Mouse (Mus musculus) hindbrain, postnatal 0 days (tissue): ENCODE data around the gene Lix1l. TPM values are rescaled to one million over a fixed set of nuclear protein-coding genes. Genes with fewer than 3 reads are reported as not detected.

ENCODE experiments used
- ATAC-seq: fragments of 200-750 bp; cut with Nextera tagmentation; 2 replicates; pipeline ENCODE4 v1.8.0; 2017; ENCODE audit warnings: mild to moderate bottlenecking, moderate TSS enrichment, moderate library complexity
- DNase-seq: peaks from one replicate; pipeline ENCODE4 v3.0.0-alpha.2; 2015; ENCODE audit warnings: low spot score
- H3K27ac ChIP-seq: fragments of 300-500 bp; sonication (generic); 2 replicates; pipeline ENCODE4 v1.5.1; 2014; ENCODE audit warnings: mild to moderate bottlenecking
- H3K27me3 ChIP-seq: fragments of 300-500 bp; sonication (generic); 2 replicates; pipeline ENCODE4 v1.6.1; 2014; ENCODE audit warnings: low read length, mixed read lengths; ENCODE audit not compliant: insufficient read depth
- H3K36me3 ChIP-seq: fragments of 300-500 bp; sonication (generic); 2 replicates; pipeline ENCODE4 v1.6.1; 2014; ENCODE audit warnings: low read length, mixed read lengths; ENCODE audit not compliant: insufficient read depth
- H3K4me1 ChIP-seq: fragments of 300-500 bp; sonication (generic); 2 replicates; pipeline ENCODE4 v1.6.1; 2014; ENCODE audit warnings: antibody characterized with exemption, low read length, mixed read lengths; ENCODE audit not compliant: insufficient read depth
- H3K4me2 ChIP-seq: fragments of 300-500 bp; sonication (generic); 2 replicates; pipeline ENCODE4 v1.6.1; 2014; ENCODE audit warnings: low read depth, mild to moderate bottlenecking, low read length, moderate library complexity, mixed read lengths
- H3K4me3 ChIP-seq: fragments of 300-500 bp; sonication (generic); 2 replicates; pipeline ENCODE4 v1.5.1; 2014; ENCODE audit warnings: low read length
- H3K9ac ChIP-seq: fragments of 300-500 bp; sonication (generic); replicated peaks from 2 replicates; pipeline ENCODE4 v1.6.1; 2014; ENCODE audit warnings: mild to moderate bottlenecking, low read length, moderate library complexity, mixed read lengths
- H3K9me3 ChIP-seq: fragments of 300-500 bp; sonication (generic); 2 replicates; pipeline ENCODE4 v1.6.1; 2016; ENCODE audit warnings: low read length, mixed read lengths
- CTCF ChIP-seq: IDR thresholded peaks from 2 replicates; pipeline ENCODE4 v1.5.1; 2016; ENCODE audit warnings: antibody characterized with exemption, control low read depth, low read depth
- WGBS: fragments of 180-500 bp; shearing (Covaris S2); extraction: QIAGEN DNeasy Blood & Tissue Kit; methylation state at CpG from one replicate; pipeline ENCODE4 v1.1.7; 2014; 5-methylcytosine and 5-hydroxymethylcytosine counted together
- polyA plus RNA-seq: library from polyadenylated mRNA; unstranded; fragments of >200 nt; fragmentation: Nextera tagmentation; extraction: Ambion mirVana; gene quantifications from 2 replicates; pipeline ENCODE4 v1.2.1, GENCODE M21; 2015
- total RNA-seq: library from RNA; depleted of rRNA; stranded (reverse); fragments of >200 nt; gene quantifications from 2 replicates; pipeline ENCODE4 v1.2.3, GENCODE M21; 2014

Gene Lix1l
- total and polyA plus RNA-seq, 2 experiments from 2014 or later, result 3.9 to 48.4 TPM

- Histone ChIP-seq H3K9ac (no peak overlapping the region), H3K4me2 (no peak overlapping the region), H3K27ac (peak overlapping the region; percentile 51; the same call in 1 of the 2 replicates), H3K27me3 (no peaks in the 10 kb centered on the region), H3K36me3 (peaks cover 15% of the 10 kb centered on the region), H3K4me3 (no peak overlapping the region), H3K9me3 (no peaks in the 10 kb centered on the region), H3K4me1 (0 out of 2 replicates have a peak, but pooled peaks cover 7% of the 10 kb centered on the region)
- TF ChIP-seq CTCF, result no peak
- ATAC-seq (no peak), DNase-seq (no peak)
- 69% methylated on average over 7 of the region's 7 CpGs for WGBS
Measured at GRCm38 (mm10) chr3:96564633-96565032, 36.3 kb upstream of the Lix1l start.

- H3K4me2 ChIP-seq, result no peak overlapping the region
- DNase-seq, result no peak
- no peak for TF ChIP-seq CTCF
- no peak overlapping the region for H3K9ac ChIP-seq
- H3K36me3 ChIP-seq, result peaks cover 13% of the 10 kb centered on the region
- no peak overlapping the region for H3K27ac ChIP-seq
- no peaks in the 10 kb centered on the region for H3K27me3 ChIP-seq
- no peak overlapping the region for H3K4me3 ChIP-seq
- ATAC-seq, result no peak
- WGBS, result 92% methylated on average over 3 of the region's 3 CpGs
- no peaks in the 10 kb centered on the region for H3K9me3 ChIP-seq
- H3K4me1 ChIP-seq, result 0 out of 2 replicates have a peak, but pooled peaks cover 3% of the 10 kb centered on the region
Measured at GRCm38 (mm10) chr3:96565105-96565504, 35.8 kb upstream of the Lix1l start.

- ATAC-seq (no peak), DNase-seq (no peak)
- Histone ChIP-seq H3K4me2 (no peak overlapping the region), H3K4me1 (no peaks in the 10 kb centered on the region), H3K9me3 (no peaks in the 10 kb centered on the region), H3K4me3 (no peak overlapping the region), H3K27me3 (no peaks in the 10 kb centered on the region), H3K36me3 (no peaks in the 10 kb centered on the region), H3K27ac (no peak overlapping the region), H3K9ac (no peak overlapping the region)
- WGBS, result 90% methylated on average over 8 of the region's 8 CpGs
- no peak for TF ChIP-seq CTCF
Measured at GRCm38 (mm10) chr3:96566661-96567450, 34.1 kb upstream of the Lix1l start.

- TF ChIP-seq CTCF, result no peak
- H3K36me3 ChIP-seq, result no peaks in the 10 kb centered on the region
- H3K27ac ChIP-seq, result no peak overlapping the region
- H3K27me3 ChIP-seq, result no peaks in the 10 kb centered on the region
- no peak overlapping the region for H3K4me3 ChIP-seq
- H3K9me3 ChIP-seq, result no peaks in the 10 kb centered on the region
- ATAC-seq (no peak), DNase-seq (no peak)
- 73% methylated on average over 8 of the region's 8 CpGs for WGBS
- H3K4me1 ChIP-seq, result no peaks in the 10 kb centered on the region
- no peak overlapping the region for H3K4me2 ChIP-seq
- H3K9ac ChIP-seq, result no peak overlapping the region
Measured at GRCm38 (mm10) chr3:96568605-96569004, 32.3 kb upstream of the Lix1l start.

GRCm38 (mm10) chr3:96569506-96569905 is 31.4 kb upstream of the Lix1l start:
- H3K4me3 ChIP-seq, result no peak overlapping the region
- 81% methylated on average over 13 of the region's 13 CpGs for WGBS
- H3K9me3 ChIP-seq, result no peaks in the 10 kb centered on the region
- H3K9ac ChIP-seq, result no peak overlapping the region
- ATAC-seq (no peak), DNase-seq (no peak)
- no peak for TF ChIP-seq CTCF
- no peaks in the 10 kb centered on the region for H3K4me1 ChIP-seq
- H3K4me2 ChIP-seq, result no peak overlapping the region
- no peaks in the 10 kb centered on the region for H3K36me3 ChIP-seq
- no peaks in the 10 kb centered on the region for H3K27me3 ChIP-seq
- H3K27ac ChIP-seq, result no peak overlapping the region

GRCm38 (mm10) chr3:96569966-96570605 is 30.9 kb upstream of the Lix1l start:
- H3K4me2 ChIP-seq, result no peak overlapping the region
- no peak for DNase-seq
- H3K9me3 ChIP-seq, result no peaks in the 10 kb centered on the region
- 92% methylated on average over 11 of the region's 11 CpGs for WGBS
- H3K9ac ChIP-seq, result no peak overlapping the region
- H3K4me3 ChIP-seq, result no peak overlapping the region
- H3K4me1 ChIP-seq, result no peaks in the 10 kb centered on the region
- H3K36me3 ChIP-seq, result no peaks in the 10 kb centered on the region
- H3K27me3 ChIP-seq, result no peaks in the 10 kb centered on the region
- no peak for TF ChIP-seq CTCF
- no peak for ATAC-seq
- H3K27ac ChIP-seq, result no peak overlapping the region

GRCm38 (mm10) chr3:96570643-96571042 is 30.3 kb upstream of the Lix1l start:
- Histone ChIP-seq H3K4me1 (no peaks in the 10 kb centered on the region), H3K36me3 (no peaks in the 10 kb centered on the region), H3K9me3 (no peaks in the 10 kb centered on the region), H3K4me2 (no peak overlapping the region), H3K9ac (no peak overlapping the region), H3K4me3 (no peak overlapping the region), H3K27ac (no peak overlapping the region), H3K27me3 (no peaks in the 10 kb centered on the region)
- no peak for DNase-seq
- TF ChIP-seq CTCF, result no peak
- no peak for ATAC-seq
- WGBS, result 75% methylated on average over 7 of the region's 7 CpGs
